Mouse (Mus musculus) heart, postnatal 36 days (tissue): ENCODE data around the gene Kcnh8. TPM values are rescaled to one million over a fixed set of nuclear protein-coding genes. Genes with fewer than 3 reads are reported as not detected.

Experiments
- DNase-seq, 2 experiments: peaks; one replicate each; pipeline ENCODE4 v3.0.0; 2021 to 2022
- intact Hi-C: fragments of 180-260 bp; cut with DNase I; formaldehyde crosslinking; loops from one replicate; pipeline ENCODE4 v1.15.1; 2025
- total RNA-seq, 2 experiments: library from RNA; stranded (reverse); gene quantifications; 2 replicates each; pipeline ENCODE4 v1.2.3; 2021

Gene Kcnh8
- total RNA-seq = not detected

DNA sequence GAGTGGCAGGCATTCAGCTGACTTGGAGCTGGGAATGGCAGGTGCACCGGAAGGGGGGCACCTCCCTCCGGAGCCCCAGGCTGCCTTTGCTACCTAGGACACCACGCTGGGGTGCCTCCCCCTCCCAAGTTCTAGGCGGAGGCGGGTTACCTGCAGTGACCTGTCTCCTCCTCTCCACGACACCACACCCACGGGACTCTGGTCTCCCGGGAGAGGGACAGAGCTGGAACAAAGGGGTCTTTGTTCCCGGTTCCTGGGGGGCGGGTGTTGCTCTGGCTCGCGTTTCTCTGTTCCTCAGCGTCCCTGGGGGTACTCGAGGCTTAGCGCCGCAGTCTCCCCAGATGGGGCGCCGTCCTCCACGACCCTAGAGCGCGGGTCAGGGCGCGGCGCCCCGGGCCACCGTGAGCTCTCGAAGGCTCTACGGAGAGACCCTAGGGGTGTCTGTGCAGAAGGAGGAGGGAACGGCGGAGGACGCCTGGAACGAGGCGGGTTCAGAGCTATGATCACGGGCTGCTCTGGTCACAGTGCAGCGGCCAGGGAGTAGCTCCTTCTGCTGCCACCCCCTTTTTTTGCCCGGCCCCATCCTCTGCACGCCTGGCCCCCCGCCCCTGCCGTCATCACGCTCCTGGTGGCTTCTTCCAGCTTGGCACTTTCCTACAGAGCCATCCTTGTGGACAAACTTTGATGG lies at the start of gene Kcnh8:
Gene Kcnh8, plus strand, starts transcription at position 617 of the 688 bp plus-strand sequence.
- intact Hi-C loops = no loop called here
- DNase-seq = no peak

- intact Hi-C loops = loop anchor here (2.0 to 10.0 kb wide), 2 partner anchors 829 to 1275 kb away; no protein-coding TSS in a partner anchor
- DNase-seq = peak; percentile 24 to 32
These were observed 42.4 kb upstream of the Kcnh8 start for GRCm38 (mm10) chr17:52559961-52560720.

DNA sequence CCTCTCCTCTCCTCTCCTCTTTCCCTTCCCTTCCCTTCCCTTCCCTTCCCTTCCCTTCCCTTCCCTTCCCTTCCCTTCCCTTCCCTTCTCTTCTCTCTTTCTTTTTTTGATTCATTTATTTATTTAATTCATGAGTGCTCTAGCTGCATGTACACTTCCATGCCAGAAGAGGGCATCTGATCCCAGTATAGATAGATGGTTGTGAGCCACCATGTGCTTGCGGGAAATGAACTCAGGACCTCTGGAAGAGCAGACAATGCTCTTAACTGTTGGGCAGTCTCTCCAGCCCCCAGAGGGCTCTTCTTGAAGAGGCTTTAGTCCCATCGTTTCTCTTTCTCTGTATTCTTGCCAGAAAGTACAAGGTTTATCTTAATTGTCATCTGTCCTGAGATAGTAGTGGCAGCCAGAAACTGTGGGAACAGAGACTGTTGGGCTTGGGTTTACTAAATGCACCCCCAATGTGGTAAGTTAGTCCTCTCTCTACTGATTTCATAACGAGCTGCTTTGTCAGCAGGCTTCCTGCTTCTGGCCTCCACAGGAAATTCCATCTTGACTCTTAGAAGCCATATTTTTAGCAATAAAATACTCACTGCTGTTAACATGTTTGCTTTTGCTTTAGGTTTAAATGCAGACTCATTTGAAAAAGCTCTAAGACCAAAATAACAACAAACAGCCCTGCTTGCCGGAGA lies 36.9 kb upstream of the Kcnh8 start:
- DNase-seq = no peak
- intact Hi-C loops = loop anchor here (10.0 kb wide), 1 partner anchor 1269 kb away; no protein-coding TSS in a partner anchor

DNA sequence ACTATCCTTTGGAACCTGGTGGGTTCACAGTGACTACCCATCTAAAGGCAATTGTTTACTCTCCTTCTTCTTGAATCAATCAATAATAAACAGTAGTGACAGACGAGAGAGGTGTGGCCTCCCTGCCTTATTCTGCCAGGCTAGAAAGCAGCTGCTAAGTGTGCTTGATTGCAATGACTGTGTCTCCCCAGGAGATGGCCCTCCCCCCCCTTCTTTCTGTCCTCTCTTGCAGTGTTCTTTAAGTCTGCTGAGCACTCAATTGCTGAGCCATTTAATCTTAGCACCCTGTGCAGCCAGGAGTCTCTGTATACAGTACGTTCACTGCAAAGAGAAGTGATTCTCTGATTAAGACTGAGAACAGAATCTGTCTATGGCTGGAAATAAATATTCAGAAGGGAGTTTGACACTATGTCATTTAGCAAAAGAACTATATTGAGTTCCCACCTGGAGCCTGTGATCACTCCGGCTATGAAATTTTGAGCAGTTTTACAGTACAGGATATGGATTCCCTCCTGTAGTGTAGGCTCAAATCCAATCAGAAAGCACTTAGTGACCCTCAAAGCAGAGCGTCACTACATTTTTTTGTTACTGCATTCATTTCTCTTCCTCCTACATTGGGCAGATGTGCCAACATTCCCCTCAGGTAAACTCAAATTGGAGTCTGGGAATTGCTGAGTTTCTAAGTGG lies 32.8 kb upstream of the Kcnh8 start:
- no peak for DNase-seq
- intact Hi-C loops = loop anchor here (10.0 kb wide), 1 partner anchor 1265 kb away; no protein-coding TSS in a partner anchor

DNA sequence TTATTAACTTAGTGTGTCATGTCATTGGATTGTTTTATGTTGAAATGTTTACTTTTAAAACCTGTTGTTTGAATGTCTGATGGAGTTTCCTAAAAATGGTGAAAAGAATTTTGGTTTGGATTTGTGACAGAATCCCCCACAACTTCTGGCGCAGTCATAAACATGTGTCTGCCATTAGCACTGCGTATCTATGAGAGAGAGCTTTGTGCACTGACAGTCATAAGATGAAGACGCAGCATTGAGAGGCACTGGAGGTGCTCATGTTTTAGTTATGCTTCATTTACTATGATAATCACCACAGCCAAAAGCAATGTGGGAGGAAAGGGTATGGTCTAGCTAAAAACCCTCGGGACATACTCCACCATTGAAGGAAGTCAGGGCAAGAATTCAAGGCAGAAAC lies 30.3 kb upstream of the Kcnh8 start:
- intact Hi-C loops = no loop called here
- DNase-seq = no peak

GRCm38 (mm10) chr17:52591503-52592194 lies 10.9 kb upstream of the Kcnh8 start:
- DNase-seq = no peak
- intact Hi-C loops = no loop called here

DNA sequence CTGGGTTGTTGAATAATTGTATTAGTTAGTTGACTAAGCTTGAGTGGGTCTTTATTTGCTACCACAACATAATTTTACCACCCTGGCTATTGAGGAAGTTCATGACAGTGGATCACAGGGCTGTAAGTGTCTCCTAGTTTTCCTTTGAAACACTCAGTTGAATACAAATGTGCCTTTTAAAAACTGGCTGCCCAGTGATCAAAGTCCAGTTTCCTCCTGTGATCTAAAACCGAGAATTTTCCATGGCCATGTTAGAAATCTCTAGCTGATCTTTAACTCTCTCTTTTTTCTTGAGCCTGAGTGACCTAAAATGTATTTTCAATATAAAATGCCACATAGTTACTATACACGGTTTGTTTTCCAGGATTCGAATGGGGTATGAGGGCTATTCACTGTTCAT lies 3.4 kb upstream of the Kcnh8 start:
- DNase-seq = no peak
- intact Hi-C loops = no loop called here

- intact Hi-C loops = no loop called here
These were observed 1.6 kb upstream of the Kcnh8 start for GRCm38 (mm10) chr17:52600882-52601371.

DNA sequence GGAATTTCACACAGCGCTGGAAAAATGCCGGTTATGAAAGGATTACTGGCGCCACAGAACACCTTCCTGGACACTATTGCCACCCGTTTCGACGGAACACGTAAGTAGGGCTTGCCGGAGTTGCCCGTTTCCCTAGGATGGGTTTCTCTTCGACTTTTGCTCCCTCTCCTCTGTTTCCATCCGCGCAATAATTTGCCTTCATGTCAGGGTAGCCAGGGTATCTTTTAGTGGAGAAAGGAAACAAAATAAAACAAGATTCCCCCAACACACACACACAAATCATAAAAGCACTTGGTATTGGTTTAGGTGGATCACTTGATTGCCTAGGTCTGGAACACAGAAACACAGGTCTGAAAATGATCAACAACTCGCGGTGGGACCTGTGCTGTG lies 267 bp downstream of the Kcnh8 start:
- no peak for DNase-seq
- intact Hi-C loops = no loop called here

More at GRCm38 (mm10) chr17:52600882-52601371, 1.6 kb upstream of the Kcnh8 start:
- DNase-seq = peak; percentile 4 to 5

- no peak for DNase-seq
- intact Hi-C loops = no loop called here
These were observed 902 bp downstream of the Kcnh8 start for GRCm38 (mm10) chr17:52603411-52603810.

DNA sequence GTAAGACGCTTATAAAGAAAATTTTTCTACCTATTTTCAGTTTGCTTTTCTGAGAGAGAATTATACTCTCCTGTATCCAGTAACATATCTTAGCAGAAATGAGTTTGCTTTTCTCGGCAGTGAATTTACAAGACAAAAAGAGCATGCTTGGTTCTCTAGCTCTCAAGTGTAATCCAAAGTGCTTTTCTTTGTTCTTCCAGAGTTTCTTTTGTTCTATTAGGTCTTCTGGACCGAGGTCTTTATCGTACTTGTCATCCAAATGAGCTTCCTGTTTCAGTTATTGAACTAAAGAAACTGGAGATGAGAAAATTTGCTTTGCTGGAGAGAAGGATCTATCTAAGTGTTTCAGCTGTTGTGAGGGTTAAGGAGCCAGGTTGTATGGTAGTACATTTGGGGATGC lies 8.9 kb downstream of the Kcnh8 start:
- intact Hi-C loops = no loop called here
- no peak for DNase-seq

GRCm38 (mm10) chr17:52649186-52649585 lies 46.7 kb downstream of the Kcnh8 start:
- DNase-seq = no peak
- intact Hi-C loops = no loop called here

DNA sequence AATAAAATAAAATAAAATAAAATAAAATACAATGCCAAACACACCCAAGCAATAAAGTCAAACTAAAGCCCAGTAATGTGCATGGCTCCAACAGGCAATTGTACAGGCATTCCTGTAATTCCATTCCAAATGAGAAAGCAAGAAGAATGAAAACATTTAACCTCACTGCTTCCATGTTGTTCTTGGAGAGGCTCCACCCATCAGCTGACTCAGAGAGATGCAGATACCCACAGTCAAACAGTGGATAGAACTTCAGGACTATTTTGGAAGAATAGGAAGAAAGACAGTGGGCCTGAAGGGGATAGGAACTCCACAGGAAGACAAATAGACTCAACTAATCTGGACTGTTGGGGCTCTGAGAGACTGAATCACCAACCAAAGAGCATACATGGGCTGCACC lies 89.5 kb downstream of the Kcnh8 start:
- DNase-seq = no peak
- intact Hi-C loops = no loop called here

GRCm38 (mm10) chr17:52701944-52702343 lies 99.4 kb downstream of the Kcnh8 start:
- intact Hi-C loops = no loop called here
- DNase-seq = no peak

DNA sequence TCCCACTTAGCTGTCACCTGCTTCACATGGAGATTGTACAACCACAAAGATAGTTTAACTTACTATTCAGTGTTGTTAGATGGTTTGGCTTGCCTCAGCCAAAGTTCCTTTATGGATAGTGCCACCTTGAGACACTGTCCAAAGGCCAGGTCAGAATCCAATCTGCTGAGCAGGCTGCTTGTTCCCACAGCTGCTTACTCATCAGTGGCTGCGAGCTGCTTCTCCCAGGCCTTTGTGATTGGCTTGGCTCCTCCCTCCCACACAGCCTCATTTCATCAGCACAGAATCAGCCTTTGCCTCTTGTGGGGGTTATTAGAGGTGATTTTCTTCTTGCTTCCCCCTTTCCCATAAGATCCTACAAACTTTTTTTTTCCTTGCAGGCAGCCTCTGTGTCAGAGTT lies 109.8 kb downstream of the Kcnh8 start:
- intact Hi-C loops = no loop called here
- DNase-seq = no peak

DNA sequence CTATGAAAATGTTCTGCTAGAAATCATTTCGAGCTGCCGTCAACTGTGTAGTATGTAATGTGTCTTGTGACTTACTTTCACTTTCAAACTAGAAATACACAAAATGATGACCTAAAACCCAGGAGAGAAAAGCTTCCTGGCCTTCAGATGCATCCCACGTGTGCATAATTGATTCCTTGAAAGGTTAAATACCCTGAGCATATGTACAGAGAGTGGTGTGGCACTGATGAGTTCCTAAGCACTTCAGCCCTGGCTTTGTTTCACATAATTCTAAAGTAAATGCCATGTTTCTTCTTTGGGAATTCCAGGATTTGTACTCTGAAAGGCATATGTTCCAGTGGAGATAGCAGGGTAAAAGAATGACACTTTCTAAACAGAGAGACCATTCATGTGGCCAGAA lies 119.7 kb downstream of the Kcnh8 start:
- intact Hi-C loops = no loop called here
- DNase-seq = no peak

GRCm38 (mm10) chr17:52728806-52729205 lies 126.3 kb downstream of the Kcnh8 start:
- DNase-seq = no peak
- intact Hi-C loops = no loop called here

DNA sequence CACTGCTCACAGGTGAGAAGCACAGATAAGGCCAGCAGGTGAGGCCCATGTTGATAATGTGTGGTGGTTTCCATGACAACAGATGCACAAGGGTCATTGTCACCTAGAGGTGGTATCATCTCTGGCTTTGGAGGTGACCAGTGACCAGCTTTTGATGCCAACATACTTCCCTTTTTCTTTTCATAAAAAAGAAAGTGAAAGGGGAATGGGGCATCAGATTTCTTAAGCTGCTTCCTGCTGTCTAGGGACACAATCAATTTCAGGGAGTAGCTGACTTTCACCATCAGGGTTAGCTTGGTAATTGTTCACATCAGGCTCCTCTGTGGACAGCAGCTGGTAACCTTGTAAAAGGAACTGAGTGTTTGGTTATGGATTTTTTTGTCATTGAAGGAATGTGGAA lies 135.9 kb downstream of the Kcnh8 start:
- intact Hi-C loops = no loop called here
- no peak for DNase-seq

DNA sequence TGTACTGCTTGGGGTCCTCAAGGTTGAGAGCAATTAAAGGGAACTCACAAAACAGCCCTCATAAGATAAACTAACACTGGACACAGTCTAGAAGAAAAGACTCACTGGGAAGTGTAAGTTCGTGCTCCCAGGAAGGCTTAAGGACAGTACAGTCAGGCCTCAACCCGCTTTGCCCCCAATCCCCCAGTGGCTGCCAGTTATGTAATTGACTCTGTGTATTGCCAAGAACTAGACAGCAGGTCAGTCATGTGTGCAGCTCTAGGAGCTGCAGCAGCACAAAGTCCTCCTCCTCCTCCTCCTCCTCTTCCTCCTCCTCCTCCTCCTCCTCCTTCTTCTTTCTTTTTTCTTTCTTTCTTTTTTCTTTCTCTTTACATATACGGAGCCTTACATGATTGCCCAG lies 185.6 kb downstream of the Kcnh8 start:
- intact Hi-C loops = no loop called here
- no peak for DNase-seq

- intact Hi-C loops = no loop called here
- DNase-seq = no peak
These were observed 202.0 kb downstream of the Kcnh8 start for GRCm38 (mm10) chr17:52804463-52804862.
